Mouse (Mus musculus): Measurements from ENCODE around the gene Ctnnb1. TPM values are rescaled to one million over a fixed set of nuclear protein-coding genes. Genes with fewer than 3 reads are reported as not detected.

Ctnnb1 gene
- polyA plus RNA-seq, 1 experiment from 2014 or later = 422 TPM

GRCm38 (mm10) chr9:120993004-120993403, 64.0 kb downstream of the Ctnnb1 start:
- Histone ChIP-seq H3K4me2 (0 out of 2 replicates have a peak overlapping the region, but pooled peaks have one; percentile 4), H3K27ac (peak overlapping the region; percentile 72; the same call in 1 of the 2 replicates)

GRCm38 (mm10) chr9:120994223-120995155, 65.5 kb downstream of the Ctnnb1 start:
- Histone ChIP-seq H3K36me3 (no peaks in the 10 kb centered on the region), H3K27ac (peak overlapping the region; percentile 72), H3K9me3 (no peaks in the 10 kb centered on the region), H3K27me3 (no peaks in the 10 kb centered on the region), H3K4me2 (no peak overlapping the region), H3K4me3 (no peak overlapping the region), H3K9ac (no peak overlapping the region), H3K4me1 (replicated peaks) (peaks cover 58% of the 10 kb centered on the region)
- WGBS = 68% methylated on average over 15 of the region's 15 CpGs
- no peak for ATAC-seq (ENCODE audit: low FRiP score)

More at GRCm38 (mm10) chr9:120993004-120993403, 64.0 kb downstream of the Ctnnb1 start:
- Histone ChIP-seq H3K9ac (0 out of 2 replicates have a peak overlapping the region, but pooled peaks have one; percentile 8), H3K27me3 (no peaks in the 10 kb centered on the region), H3K9me3 (no peaks in the 10 kb centered on the region), H3K4me1 (replicated peaks) (peaks cover 56% of the 10 kb centered on the region), H3K36me3 (no peaks in the 10 kb centered on the region), H3K4me3 (no peak overlapping the region)
- ATAC-seq (ENCODE audit: low FRiP score) = peak; percentile 54; the same call in 1 of the 2 replicates
- WGBS = 41% methylated on average over 10 of the region's 10 CpGs

GRCm38 (mm10) chr9:120998696-120999095, 69.7 kb downstream of the Ctnnb1 start:
- no peak for ATAC-seq (ENCODE audit: low FRiP score)
- Histone ChIP-seq H3K4me3 (no peak overlapping the region), H3K4me2 (no peak overlapping the region), H3K36me3 (no peaks in the 10 kb centered on the region), H3K9me3 (no peaks in the 10 kb centered on the region), H3K9ac (no peak overlapping the region), H3K27me3 (no peaks in the 10 kb centered on the region), H3K4me1 (replicated peaks) (peaks cover 55% of the 10 kb centered on the region), H3K27ac (peak overlapping the region; percentile 10; the same call in 1 of the 2 replicates)
- WGBS = 77% methylated on average over 11 of the region's 11 CpGs

- H3K4me1 ChIP-seq (replicated peaks) = peaks cover 36% of the 10 kb centered on the region
- no peak overlapping the region for H3K4me3 ChIP-seq
- H3K9me3 ChIP-seq = no peaks in the 10 kb centered on the region
- no peak overlapping the region for H3K4me2 ChIP-seq
- H3K36me3 ChIP-seq = no peaks in the 10 kb centered on the region
- H3K9ac ChIP-seq = no peak overlapping the region
- H3K27me3 ChIP-seq = no peaks in the 10 kb centered on the region
- H3K27ac ChIP-seq = no peak overlapping the region; the same call in 1 of the 2 replicates
- no peak for ATAC-seq (ENCODE audit: low FRiP score)
- 70% methylated on average over 7 of the region's 7 CpGs for WGBS
These were observed 71.8 kb downstream of the Ctnnb1 start for GRCm38 (mm10) chr9:121000641-121001320.

GRCm38 (mm10) chr9:121001681-121002540, 72.9 kb downstream of the Ctnnb1 start:
- Histone ChIP-seq H3K27ac (no peak overlapping the region; the same call in 1 of the 2 replicates), H3K9me3 (no peaks in the 10 kb centered on the region), H3K4me1 (replicated peaks) (peaks cover 36% of the 10 kb centered on the region), H3K9ac (no peak overlapping the region), H3K27me3 (no peaks in the 10 kb centered on the region), H3K4me3 (no peak overlapping the region), H3K36me3 (no peaks in the 10 kb centered on the region), H3K4me2 (no peak overlapping the region)
- 76% methylated on average over 15 of the region's 15 CpGs for WGBS
- ATAC-seq (ENCODE audit: low FRiP score) = peak; percentile 27; the same call in 1 of the 2 replicates

GRCm38 (mm10) chr9:121005961-121006360, 76.9 kb downstream of the Ctnnb1 start:
- Histone ChIP-seq H3K4me2 (no peak overlapping the region), H3K4me1 (replicated peaks) (peaks cover 19% of the 10 kb centered on the region), H3K27ac (no peak overlapping the region), H3K36me3 (no peaks in the 10 kb centered on the region), H3K4me3 (no peak overlapping the region), H3K27me3 (no peaks in the 10 kb centered on the region), H3K9me3 (no peaks in the 10 kb centered on the region), H3K9ac (no peak overlapping the region)
- 84% methylated on average over 7 of the region's 7 CpGs for WGBS
- no peak for ATAC-seq (ENCODE audit: low FRiP score)

Small RNAs within 50 kb of the gene (microRNA-seq; reads per million reads assigned to microRNA genes)
- gene Mir7090 = not detected
